Mouse (Mus musculus): Measurements from ENCODE around the gene Dner. TPM values are rescaled to one million over a fixed set of nuclear protein-coding genes. Genes with fewer than 3 reads are reported as not detected.
A peak's percentile ranks its signal among the peaks of the same experiment; 100 is the strongest.

Gene Dner
- total RNA-seq, 4 experiments from 2014 or later: 107 to 134 (median 125) TPM

DNA sequence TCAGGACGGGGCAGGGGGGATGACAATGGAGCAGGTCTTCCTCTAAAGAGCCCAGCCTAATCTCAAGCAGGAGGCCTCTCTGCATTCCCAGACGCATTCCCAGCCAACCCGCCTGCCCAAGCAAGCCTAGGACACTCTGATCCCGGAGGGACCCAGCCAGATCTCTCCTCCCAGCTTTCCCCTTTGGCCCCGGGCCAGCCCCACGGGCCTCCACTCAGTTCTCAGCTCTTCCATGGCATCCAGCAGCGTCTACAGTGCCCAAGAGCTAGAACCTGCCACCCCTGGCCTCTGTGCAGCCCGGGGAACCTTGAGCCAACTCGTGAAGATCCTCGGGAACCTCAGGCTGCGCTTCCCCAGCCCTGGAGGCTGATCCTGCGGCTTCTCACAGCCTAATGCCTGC, 291.1 kb downstream of the Dner start:
- DNase-seq (ENCODE audit: low spot score in 2 of 2): no peak

DNA sequence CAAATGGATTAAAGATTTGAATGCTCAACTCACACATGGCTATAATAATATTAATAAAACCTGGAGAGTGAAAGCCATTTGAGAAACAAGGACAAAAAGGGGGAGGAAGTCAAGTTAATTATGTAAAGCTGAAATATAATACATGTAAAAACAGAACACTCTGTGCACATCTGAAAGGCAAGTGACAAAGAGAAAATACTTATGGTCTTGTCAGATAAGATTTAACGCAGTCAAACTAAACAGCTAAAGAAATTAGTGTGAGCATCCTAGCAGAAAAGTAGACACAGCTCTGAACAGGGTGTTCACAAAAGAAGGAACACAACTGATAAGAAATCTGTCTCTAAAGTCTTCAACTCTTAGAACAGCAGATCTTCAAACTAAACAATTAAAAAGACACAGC, 293.9 kb downstream of the Dner start:
- no peak for DNase-seq (ENCODE audit: low spot score in 2 of 2)

DNA sequence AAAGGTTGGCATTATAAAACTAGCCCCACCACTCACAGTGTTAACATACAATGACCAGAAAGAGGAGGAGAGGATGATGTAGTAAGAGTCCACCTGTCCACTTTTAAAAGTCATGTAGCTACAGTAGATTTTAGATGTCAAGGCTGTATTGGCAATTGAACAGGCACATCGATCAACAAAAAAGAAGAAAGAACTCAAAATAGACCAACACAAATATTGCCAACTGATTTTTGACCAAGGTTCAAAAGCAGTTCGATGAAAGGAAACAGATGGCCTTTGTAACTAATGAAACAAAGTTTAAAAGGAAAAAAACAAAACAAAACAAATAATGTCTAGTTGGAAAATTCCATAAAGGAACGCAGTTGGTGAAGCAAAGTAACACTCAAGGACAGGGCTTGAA, 296.4 kb downstream of the Dner start:
- no peak for DNase-seq (ENCODE audit: low spot score in 2 of 2)

DNA sequence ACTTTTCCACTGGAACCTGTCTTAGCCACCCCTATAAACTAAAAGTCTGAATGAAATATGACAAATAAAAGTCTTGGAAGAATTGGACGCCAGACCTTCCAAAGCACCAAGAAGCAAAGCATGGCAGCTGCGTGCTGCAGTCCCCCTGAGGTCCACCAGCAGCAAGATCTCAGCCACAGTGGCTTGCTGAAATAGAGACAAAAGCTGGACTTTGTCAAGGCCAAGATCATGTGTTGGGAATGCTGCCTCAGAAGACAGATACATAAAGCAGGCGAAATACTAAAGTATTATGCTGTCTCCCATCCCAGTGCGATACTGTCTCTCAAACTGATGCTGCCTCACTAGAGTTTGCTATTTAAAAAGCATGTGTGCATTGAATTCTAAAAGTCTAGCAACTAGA, 296.9 kb downstream of the Dner start:
- no peak for DNase-seq (ENCODE audit: low spot score in 2 of 2)

DNA sequence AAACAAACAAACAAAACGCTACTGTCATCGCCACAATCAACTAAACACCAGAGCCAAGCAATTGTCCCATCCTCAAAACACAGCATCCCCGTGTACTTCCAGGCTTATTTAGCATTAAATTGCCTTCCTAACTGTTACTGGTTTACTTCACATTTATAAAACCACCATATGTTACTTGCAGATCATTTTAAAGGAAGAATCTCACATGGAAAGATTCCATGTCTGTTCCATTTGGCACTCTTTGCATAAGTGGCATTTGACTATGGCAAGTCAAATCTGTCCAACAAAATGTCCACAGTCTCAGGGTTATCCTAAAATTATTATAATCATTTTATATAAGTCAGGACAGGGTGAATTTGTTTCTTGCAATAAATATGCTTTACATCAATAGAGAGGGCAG, 299.2 kb downstream of the Dner start:
- DNase-seq (ENCODE audit: low spot score in 2 of 2): no peak

DNA sequence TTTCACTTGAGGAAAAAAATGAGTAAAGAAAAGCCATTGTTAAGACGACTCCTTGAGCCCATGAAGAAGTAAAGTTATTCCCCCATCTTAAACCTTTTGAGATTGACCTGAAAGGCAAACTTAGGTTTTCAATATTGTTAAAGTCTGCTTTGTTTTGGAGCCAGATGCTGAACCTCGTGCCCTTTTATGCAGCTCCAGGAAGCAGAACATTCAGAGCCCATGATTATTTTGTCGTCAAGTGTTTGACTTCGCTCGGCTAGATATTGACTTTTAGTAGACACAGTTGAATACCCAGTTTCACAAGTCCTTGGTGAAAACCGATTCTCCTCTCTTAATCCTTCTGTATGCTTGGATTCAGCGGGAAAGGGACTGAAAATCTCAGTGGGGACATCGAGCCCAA, 300.1 kb downstream of the Dner start:
- no peak for DNase-seq (ENCODE audit: low spot score in 2 of 2)

DNA sequence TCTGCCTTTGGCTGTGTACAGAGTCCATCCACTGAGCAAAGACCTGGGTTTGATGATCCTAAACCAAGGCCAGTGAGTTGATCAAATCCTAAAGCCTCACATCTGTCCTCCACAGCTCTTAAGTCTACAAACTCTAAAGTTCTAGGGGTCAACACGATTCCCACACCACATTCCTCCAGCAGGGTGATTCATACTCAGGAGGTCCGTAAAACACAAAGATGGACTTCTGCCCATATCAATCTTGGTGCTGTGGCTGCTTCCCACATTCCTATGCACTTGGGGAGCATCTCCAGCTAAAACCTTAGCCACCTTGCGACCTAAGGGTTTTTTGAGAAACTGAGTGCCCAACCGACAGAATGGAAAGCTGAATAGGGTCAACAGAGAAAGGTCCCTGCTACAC, 305.1 kb downstream of the Dner start:
- DNase-seq (ENCODE audit: low spot score in 2 of 2): no peak

DNA sequence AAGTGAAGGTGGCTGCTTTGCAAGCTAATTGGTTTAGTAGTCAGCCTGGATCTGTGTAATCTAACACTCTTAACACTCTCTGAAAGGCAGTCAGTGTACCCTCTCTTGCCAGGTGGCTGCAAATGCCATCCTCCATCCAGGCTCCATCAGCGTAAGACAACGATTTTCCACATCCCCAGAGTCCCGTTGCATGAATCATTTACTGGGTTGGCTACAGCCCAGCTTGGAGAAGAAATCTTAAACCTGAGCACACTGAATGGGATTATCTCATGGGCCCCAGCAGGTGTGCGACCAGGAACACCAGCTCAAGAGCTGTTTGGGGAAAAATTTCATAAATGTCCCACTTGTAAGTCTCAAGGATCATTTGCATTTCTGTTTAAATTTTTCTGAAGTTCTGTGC, 308.4 kb downstream of the Dner start:
- no peak for DNase-seq (ENCODE audit: low spot score in 2 of 2)

DNA sequence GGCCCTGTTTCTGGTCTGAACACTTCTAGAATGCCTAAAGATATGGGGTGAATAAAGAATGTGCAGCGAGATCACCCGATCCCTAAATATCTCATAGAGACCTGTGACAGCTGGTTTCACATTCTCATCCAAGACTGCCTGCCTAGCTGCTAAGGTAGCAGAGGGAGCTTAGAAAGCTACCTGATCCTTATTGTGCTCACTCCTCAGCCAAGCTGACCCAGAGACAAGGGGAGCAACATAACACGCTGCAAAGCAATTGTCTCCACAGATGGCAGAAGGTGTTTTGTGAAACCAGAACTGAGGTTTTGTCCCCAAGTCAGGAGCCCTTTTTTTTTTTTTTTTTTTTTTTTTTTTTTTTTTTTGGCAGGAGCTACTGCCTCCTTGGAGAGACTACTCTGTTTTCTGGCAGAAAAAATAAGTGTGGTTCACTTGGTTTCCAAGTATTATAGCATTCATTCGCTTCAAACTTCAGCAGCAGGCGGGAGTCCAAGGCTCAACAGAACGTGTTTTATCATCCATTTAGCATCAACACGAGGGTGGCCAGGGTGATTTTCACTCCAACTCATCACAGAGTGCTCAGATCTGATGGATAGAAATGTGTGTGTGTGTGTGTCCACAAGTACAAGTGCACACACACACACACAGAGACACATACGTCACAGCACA, 309.4 kb downstream of the Dner start:
- DNase-seq (ENCODE audit: low spot score in 2 of 2): peak in 1 of 2 experiments; percentile 39

DNA sequence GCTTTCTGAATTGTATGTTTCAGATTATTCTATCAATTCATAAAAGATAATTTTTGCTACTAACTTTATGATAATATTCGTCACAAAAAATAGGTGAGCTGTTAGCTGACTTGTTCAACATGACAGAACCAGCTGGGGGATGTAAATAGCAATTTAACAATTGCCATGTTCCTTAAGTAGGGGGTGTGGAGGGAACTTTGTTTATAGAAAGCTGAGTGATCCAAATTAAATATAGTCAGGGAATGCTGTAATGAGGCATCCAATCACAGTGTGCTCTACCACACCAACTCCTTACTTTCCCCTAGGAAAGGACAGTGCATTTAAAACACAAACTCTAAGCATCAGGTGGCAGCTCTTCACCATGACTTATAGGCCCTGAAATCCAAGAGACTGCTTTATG, 313.3 kb downstream of the Dner start:
- no peak for DNase-seq (ENCODE audit: low spot score in 2 of 2)

DNA sequence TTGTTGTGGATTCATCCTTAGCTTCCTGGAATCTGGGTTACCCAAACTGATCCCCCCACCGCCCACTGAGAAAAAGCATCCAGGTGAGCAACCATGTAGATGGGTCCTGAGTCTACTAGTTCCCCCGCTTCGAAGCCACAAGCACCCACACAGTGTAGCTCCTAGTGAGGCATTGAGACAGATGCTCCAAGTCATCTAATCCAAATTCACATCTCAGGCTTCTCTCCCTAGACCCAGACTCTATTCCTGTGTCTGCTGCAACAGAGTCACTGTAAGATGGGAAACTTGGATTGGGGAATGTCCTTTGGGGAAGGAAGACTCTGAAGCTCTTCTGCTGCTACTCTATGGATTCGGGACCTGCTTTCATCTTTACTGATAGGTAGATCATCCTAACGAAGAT, 314.0 kb downstream of the Dner start:
- DNase-seq (ENCODE audit: low spot score in 2 of 2): no peak

DNA sequence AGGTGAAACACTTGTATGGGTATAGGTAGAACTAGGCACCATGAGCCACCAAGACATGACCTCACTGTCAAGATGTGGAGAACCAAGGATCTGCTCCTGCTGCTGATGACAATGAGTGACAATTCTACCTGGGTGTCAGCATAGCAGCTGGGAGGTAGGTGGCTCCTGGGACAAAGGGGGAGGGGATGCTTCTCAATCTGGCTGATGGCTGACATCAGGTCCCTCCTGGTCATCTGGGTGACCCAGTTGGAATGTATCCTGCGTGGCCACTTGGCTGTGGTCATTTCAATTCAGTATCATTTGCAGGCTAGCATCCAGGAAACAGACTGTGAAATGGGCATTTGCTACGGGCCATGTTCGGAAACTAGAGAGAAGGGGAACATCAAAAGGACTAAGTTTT, 315.1 kb downstream of the Dner start:
- no peak for DNase-seq (ENCODE audit: low spot score in 2 of 2)

DNA sequence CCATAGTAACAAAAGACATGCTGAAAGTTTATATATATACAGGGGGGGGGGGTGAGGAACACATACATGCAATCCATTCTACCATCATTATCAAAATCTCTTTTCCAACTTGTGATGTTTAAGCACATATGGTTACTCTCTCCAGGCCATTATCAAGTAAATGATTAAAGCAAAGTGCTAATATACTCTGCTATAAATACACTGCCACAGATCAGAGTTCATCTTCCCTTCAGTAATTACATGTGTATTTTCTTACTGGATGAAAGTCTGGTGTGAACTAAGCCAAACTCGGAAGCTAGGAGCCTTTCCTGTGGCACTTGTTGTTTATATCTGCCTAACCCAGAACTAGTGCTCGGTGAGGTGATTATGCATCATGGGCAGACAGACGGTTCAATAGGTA, 328.3 kb downstream of the Dner start:
- no peak for DNase-seq (ENCODE audit: low spot score in 2 of 2)

DNA sequence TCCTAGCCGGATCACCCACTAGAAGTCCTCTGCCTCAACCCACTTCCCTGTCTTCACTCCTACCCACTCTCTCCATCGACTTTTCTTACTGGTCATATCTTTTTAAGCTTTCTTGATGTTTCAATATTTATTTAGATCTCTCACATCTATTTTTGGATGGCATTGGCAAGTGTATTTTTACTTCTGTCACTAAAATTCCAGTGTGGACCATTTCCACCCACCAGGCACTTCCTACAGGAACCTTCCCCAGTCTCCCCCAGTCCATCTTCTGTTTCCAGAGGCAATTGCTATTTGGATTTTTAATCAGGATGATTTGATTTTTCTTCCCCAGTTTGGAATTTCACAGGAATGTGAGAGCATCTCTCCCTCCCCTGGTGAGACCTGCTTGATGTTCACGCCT, 329.5 kb downstream of the Dner start:
- DNase-seq (ENCODE audit: low spot score in 2 of 2): no peak

DNA sequence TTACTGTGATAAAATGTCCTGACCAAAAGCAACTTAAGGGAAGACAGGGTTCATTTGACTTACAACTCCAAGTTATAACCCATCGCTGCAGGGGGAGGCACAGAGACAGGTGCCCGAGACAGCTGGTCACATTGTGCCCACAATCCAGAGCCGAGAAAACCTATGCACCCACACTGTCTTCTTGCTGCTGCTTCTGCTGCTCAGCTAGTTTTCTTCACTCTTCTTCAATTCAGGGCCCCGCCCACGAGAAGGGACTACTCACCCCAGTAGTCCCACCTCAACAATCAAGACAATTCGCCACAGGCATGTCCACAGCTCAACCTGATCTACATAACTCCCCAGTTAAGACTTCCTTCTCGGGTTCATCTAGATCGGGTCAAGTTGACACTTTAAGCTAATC, 332.1 kb downstream of the Dner start, which contains the start of gene Pid1:
Gene Pid1, minus strand, starts transcription at position 214 of the 400 bp plus-strand sequence.
- DNase-seq (ENCODE audit: low spot score in 2 of 2): no peak

DNA sequence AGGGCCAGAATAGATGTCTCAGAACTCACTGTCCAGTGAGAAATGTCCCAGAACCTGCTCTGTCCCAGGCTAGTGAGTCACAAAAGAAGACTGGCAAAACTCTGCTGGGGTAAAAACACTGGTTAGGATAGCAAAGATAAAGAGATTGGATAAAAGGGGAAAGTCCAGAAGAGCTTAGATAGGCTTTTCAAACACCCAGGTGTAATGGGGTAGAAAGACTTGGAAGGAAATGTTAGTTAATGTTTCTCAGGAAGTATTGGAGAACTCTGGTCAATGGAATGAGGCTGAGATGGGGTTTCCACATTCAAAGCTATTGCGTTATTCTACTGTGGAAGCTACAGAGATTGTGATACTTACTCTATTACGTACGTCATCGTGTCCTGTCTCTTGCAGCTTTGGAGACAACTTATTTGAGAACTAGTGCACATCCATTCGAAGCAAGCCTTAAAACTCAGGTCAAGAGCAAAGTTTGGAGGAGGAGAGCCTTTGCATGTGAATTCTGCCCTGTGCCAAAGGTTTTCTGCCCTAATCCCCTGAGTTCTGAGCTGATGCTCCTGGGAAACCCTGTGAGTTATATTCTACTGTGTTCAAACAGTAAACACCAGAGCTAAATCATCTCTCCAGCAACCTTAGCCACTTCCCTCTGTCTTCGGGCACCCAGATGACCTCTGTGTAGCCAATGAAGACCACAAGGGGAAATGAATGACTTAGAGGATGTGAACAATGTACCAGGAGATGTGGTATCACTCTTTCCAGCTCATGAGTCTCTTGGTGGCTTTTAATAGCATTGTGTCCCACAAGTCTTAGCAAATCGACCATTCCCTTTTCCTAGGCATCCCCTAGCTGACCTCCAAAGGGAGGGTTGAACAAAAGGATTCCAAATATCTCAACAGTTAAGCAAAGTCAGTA, 333.1 kb downstream of the Dner start:
- no peak for DNase-seq (ENCODE audit: low spot score in 2 of 2)

DNA sequence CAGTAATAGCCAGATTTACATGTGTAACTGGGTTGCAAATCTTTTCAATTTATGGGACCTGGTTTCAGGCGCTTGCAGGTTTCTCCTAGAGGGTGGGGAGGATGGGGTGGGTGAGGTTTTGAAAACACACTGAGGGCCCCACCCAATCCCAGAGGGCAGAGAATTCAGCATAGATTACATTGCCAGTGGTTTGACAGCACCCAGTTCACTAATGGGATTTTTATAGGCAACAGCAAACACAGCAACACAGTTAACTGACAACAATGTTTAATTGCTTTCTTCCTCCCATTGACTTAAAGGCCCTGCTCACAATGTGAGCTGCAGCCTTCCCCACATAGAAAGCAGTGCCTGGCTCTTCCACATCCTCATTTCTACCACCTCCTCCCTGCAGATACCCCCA, 333.8 kb downstream of the Dner start:
- DNase-seq (ENCODE audit: low spot score in 2 of 2): no peak

DNA sequence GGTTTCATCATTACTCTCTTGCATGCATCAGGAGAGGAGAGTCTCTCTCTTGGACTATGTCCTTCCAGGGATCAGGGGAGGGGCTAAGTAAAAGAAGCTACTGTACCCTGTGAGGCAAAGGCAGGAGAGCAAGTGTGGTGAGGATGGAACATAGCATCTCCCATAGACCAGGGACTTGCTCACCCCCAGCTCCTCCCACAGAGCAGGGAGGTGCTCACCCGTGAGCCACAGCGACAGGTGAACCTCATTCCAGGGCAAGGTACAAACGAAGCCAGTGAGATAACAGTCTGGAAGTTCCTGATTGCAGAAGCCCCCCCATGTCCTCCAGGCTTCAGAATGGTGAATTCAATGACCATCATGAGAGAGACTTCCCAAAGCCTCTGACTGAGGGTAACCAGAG, 334.6 kb downstream of the Dner start:
- no peak for DNase-seq (ENCODE audit: low spot score in 2 of 2)

DNA sequence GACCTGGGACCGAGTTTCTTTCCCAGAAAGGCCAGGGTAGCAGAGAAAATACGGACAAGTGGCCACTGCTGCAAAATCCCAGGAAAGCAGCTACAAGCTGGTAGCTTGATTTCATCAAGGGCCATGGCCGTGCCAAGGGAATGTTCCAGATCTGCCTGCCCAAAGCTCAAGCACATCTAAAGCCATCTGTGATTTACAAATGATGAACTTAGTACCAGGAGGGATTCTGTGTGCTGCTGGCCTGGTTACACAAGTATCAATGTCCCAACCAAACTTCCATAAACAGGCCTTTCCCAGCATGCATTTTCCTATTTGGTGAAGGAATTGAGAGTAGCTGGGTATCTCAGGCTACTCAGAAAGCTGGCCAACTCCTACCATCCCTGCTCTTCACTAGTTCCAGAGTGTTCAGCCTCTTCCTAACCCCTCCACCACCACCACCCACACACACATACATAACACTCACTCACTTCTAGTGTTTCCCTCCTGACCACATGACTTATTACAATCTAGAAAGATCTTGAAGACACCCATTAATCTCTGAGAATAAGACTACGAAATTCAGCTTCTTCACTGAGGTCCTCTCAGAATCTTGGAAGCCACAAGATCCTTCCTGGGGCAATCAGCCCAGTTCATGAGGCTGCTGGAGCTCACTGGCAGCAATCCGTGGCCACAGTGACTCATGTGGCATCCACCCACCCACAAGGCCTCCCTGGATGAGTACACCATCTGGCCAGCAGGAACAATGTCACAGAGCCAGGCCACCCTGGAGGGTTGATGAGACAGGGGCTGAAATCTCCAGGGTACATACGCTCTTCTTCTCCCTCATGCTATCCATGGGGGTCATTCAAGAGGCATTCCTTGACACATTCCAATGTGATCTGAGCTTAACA, 336.2 kb downstream of the Dner start:
- DNase-seq (ENCODE audit: low spot score in 2 of 2): no peak

DNA sequence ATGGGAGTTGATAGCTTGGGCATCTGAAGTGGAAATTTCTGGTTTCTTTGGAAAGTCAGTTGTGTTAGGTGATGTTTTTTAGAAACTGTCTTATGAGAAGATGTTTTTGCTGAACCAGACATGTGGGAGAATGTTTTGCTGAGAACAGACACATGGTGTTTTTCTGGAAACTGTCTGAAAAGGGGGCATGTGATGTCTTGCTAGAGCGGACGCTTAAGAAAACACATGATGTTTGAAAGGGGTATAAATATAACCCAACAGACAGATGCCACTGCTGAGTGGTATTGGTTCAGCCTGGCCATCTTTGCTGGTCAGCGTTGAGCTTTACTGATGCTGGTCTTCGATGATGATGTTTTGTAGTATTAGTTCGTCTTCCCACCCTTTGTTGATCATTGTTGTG, 338.8 kb downstream of the Dner start:
- no peak for DNase-seq (ENCODE audit: low spot score in 2 of 2)

DNA sequence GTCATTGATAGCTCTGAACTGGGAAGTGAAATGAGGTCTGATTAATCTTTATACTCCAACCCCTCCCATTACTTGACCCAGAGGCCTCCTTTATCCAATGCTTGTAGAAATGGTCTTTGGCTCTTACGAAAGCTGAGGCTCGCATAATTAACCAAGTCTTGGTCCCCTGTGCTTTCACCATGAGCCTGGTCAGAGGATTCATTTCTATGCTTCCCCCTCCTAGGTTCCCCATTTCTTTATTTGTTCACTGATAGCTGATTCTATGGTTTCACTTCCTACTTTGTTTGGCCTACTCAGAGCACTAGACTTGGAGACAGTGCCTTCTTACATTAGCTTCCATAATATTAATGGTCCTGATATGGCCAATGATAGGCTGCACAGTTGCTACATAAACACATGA, 345.8 kb downstream of the Dner start:
- DNase-seq (ENCODE audit: low spot score in 2 of 2): no peak

Data from layer of hippocampus, adult 8-10 months (tissue).